In the genomic region with DNA sequence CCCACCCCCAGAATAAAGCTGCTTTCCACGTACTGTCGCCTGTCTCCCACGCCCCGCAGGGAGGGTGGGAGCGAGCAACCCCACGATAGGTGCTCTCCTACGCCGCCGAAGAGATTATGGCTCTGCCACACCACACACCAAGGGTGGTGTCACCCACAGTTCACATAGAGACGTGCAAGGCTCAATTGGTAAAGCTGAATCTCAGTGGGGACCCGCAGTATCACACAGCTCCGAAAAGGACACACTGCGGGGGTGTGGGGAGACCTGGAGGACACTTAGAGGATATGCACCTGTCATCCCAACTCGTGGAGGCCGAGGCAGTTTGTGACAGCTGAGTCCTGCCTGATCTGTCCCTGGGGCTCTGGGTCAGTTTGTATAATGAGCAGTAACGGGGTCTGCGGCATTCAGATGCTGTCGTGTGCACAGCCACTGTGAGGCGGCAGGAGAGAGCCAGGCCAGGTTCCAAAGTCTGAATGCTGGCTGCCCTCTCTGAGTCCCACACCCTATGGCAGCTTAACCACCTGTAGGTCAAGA, we compare ENCODE assay signal across 9 mouse cellular contexts. TPM values are rescaled to one million over a fixed set of nuclear protein-coding genes. Genes with fewer than 3 reads are reported as not detected.
DNase-seq lines count a peak whose midpoint lies in the region; ATAC-seq and TF ChIP-seq lines count a peak whose summit lies in the region.
"Had no signal": no experiment of that assay in that cellular context is flagged by ENCODE, and none has a peak within 500 bp of the region (broad histone marks: within the 10 kb centered on the region; RNA-seq: fewer than 3 reads in every experiment).

No protein-coding gene starts in this region.

- peaks cover 5% of the 10 kb centered on the region for H3K4me1 ChIP-seq in heart, adult 2 months (ENCODE audit: control insufficient read depth, insufficient read depth, low read length)
- H3K4me1 ChIP-seq in forebrain, postnatal 0 days (ENCODE audit: insufficient read depth), result peaks cover 11% of the 10 kb centered on the region
- H3K4me1 ChIP-seq in kidney, embryonic 14.5 days (ENCODE audit: control insufficient read depth, insufficient read depth, low read length), result peaks cover 12% of the 10 kb centered on the region
- H3K4me1 ChIP-seq in midbrain, embryonic 15.5 days, result peaks cover 18% of the 10 kb centered on the region

- H3K9ac ChIP-seq in heart, adult 2 months (ENCODE audit: low read depth, low read length), result peak overlapping the region; percentile 92
- H3K9ac ChIP-seq in forebrain, postnatal 0 days, result peak overlapping the region; percentile 54
- peak overlapping the region; percentile 84 for H3K9ac ChIP-seq in kidney, embryonic 14.5 days (ENCODE audit: low read depth, low read length)
- H3K9ac ChIP-seq in midbrain, embryonic 15.5 days, result peak overlapping the region; percentile 63

- 0 out of 2 replicates have a peak, but pooled peaks have one; percentile 15 for TF ChIP-seq POLR2A in heart, adult 2 months (IDR thresholded peaks at IDR 0.05; ENCODE audit: insufficient read depth, low read depth, low read length)
- no peak for TF ChIP-seq POLR2A in brain, embryonic 14.5 days (IDR thresholded peaks at IDR 0.05; ENCODE audit: borderline replicate concordance, extremely low read depth, insufficient read depth, insufficient read length, poor library complexity, severe bottlenecking)

- H3K79me2 ChIP-seq in heart, adult 2 months (replicated peaks; ENCODE audit: control insufficient read depth, insufficient read depth, low read length), result no peaks in the 10 kb centered on the region

- intact Hi-C loops in heart, adult 2 months (cut with DNase I), result no loop called here

- peak overlapping the region; percentile 74 for H3K4me3 ChIP-seq in heart, adult 2 months
- peak overlapping the region; percentile 57 for H3K4me3 ChIP-seq in forebrain, postnatal 0 days (ENCODE audit: low read depth, low read length)
- H3K4me3 ChIP-seq in kidney, embryonic 14.5 days (ENCODE audit: low read length), result peak overlapping the region; percentile 61
- peak overlapping the region; percentile 65 for H3K4me3 ChIP-seq in midbrain, embryonic 15.5 days

- H3K4me2 ChIP-seq in forebrain, postnatal 0 days (ENCODE audit: low read depth), result peak overlapping the region; percentile 95
- H3K4me2 ChIP-seq in kidney, embryonic 14.5 days (replicated peaks; ENCODE audit: low read depth, low read length), result peak overlapping the region; percentile 91
- H3K4me2 ChIP-seq in midbrain, embryonic 15.5 days, result peak overlapping the region; percentile 93

- peak overlapping the region; percentile 97 for H3K27ac ChIP-seq in heart, adult 2 months
- H3K27ac ChIP-seq in forebrain, postnatal 0 days (ENCODE audit: low read depth, low read length), result peak overlapping the region; percentile 96
- H3K27ac ChIP-seq in kidney, embryonic 14.5 days (ENCODE audit: low read depth, low read length), result peak overlapping the region; percentile 86; the same call in 1 of the 2 replicates
- H3K27ac ChIP-seq in midbrain, embryonic 15.5 days, result peak overlapping the region; percentile 99

- TF ChIP-seq CTCF in heart, adult 2 months (IDR thresholded peaks at IDR 0.05), result no peak
- TF ChIP-seq CTCF in brain, embryonic 14.5 days (IDR thresholded peaks at IDR 0.05; ENCODE audit: borderline replicate concordance, extremely low read depth, insufficient read depth, insufficient read length), result no peak
- no peak; the same call in 1 of the 2 replicates for TF ChIP-seq CTCF in forebrain, postnatal 0 days (IDR thresholded peaks at IDR 0.05; ENCODE audit: low read depth)

- WGBS in heart, adult 2 months, result 2% methylated on average over 19 of the region's 19 CpGs
- 3% methylated on average over 19 of the region's 19 CpGs for WGBS in forebrain, postnatal 0 days
- 4% methylated on average over 19 of the region's 19 CpGs for WGBS in kidney, embryonic 14.5 days
- 3% methylated on average over 19 of the region's 19 CpGs for WGBS in midbrain, embryonic 15.5 days

- H3K9me3 ChIP-seq in forebrain, postnatal 0 days (ENCODE audit: low read length), result no peaks in the 10 kb centered on the region
- no peaks in the 10 kb centered on the region for H3K9me3 ChIP-seq in kidney, embryonic 14.5 days (ENCODE audit: control insufficient read depth, low read length)
- no peaks in the 10 kb centered on the region for H3K9me3 ChIP-seq in midbrain, embryonic 15.5 days

- TF ChIP-seq EP300 in heart, adult 2 months (IDR thresholded peaks at IDR 0.05; ENCODE audit: insufficient read depth, low read depth, low read length), result 0 out of 2 replicates have a peak, but pooled peaks have one; percentile 38

- no peaks in the 10 kb centered on the region for H3K36me3 ChIP-seq in heart, adult 2 months (ENCODE audit: control insufficient read depth, insufficient read depth, low read length)
- peaks cover 13% of the 10 kb centered on the region; the same call in 1 of the 2 replicates for H3K36me3 ChIP-seq in forebrain, postnatal 0 days (ENCODE audit: insufficient read depth)
- H3K36me3 ChIP-seq in kidney, embryonic 14.5 days (ENCODE audit: control insufficient read depth, insufficient read depth, low read length), result peaks cover 16% of the 10 kb centered on the region; the same call in 1 of the 2 replicates
- peaks cover 12% of the 10 kb centered on the region; the same call in 1 of the 2 replicates for H3K36me3 ChIP-seq in midbrain, embryonic 15.5 days (replicated peaks)

- peak; percentile 54 for ATAC-seq in forebrain, postnatal 0 days
- peak; percentile 18 for ATAC-seq in kidney, embryonic 14.5 days (ENCODE audit: low FRiP score, low TSS enrichment)
- peak; percentile 48 for ATAC-seq in midbrain, embryonic 15.5 days (replicated peaks)
- ATAC-seq: Patski had no signal

- peak; percentile 61 to 62 for DNase-seq in heart, adult 2 months
- no peak for DNase-seq in heart, adult 8-10 months (ENCODE audit: low spot score)
- DNase-seq in brain, embryonic 14.5 days (ENCODE audit: low read depth), result peak; percentile 57
- no peak for DNase-seq in forebrain, postnatal 0 days
- DNase-seq in T-cell, adult 2 months (ENCODE audit: low spot score), result no peak
- no peak for DNase-seq in adrenal gland, adult 2 months

- H3K27me3 ChIP-seq in heart, adult 2 months (ENCODE audit: control insufficient read depth, insufficient read depth, low read length), result no peaks in the 10 kb centered on the region; the same call in 1 of the 2 replicates
- H3K27me3 ChIP-seq in forebrain, postnatal 0 days (ENCODE audit: insufficient read depth, low read length), result peaks cover 16% of the 10 kb centered on the region; the same call in 1 of the 2 replicates
- peaks cover 33% of the 10 kb centered on the region for H3K27me3 ChIP-seq in kidney, embryonic 14.5 days (ENCODE audit: control insufficient read depth, insufficient read depth, low read length)
- H3K27me3 ChIP-seq in midbrain, embryonic 15.5 days (replicated peaks), result peaks cover 22% of the 10 kb centered on the region
- H3K27me3 ChIP-seq: Patski had no signal

RNA-seq across cellular contexts. Expression of a gene that starts 8.8 kb away (rescaled TPM):
- total RNA-seq in heart, adult 2 months (2021), result 1 to 10 TPM; 8.7 to 8.8 TPM
- 4.7 and 6.3 TPM in 2 replicates for polyA plus RNA-seq in heart, adult 2 months (2012; rRNA removed)
- 10 to 100 TPM in 1 of 4 experiments, 1 to 10 TPM in 3; 5.8 to 18.8 (median 8.2) TPM for total RNA-seq in heart, adult 8-10 months (2022)
- 0.18 and 0.21 TPM in 2 replicates for polyA plus RNA-seq in brain, embryonic 14.5 days (2012; rRNA removed)
- total RNA-seq in forebrain, postnatal 0 days (2014; rRNA removed), result 0.08 TPM in 1 of 2 replicates, not detected in the other
- not detected in 2 replicates for polyA plus RNA-seq in forebrain, postnatal 0 days (2015; fragmentation: Nextera tagmentation; extraction: Ambion mirVana)
- polyA plus RNA-seq in kidney, embryonic 14.5 days (2014; fragmentation: Nextera tagmentation; extraction: Ambion mirVana), result not detected in 2 replicates
- 0.14 TPM in 1 of 2 replicates, not detected in the other for polyA plus RNA-seq in midbrain, embryonic 15.5 days (2015; fragmentation: Nextera tagmentation; extraction: Ambion mirVana)
- not detected for total RNA-seq in adrenal gland, adult 2 months (2021)
- polyA plus RNA-seq in adrenal gland, adult 2 months (2012; rRNA removed), result not detected in 2 replicates

RNA-seq across cellular contexts. Expression of a gene that starts 9.4 kb away (rescaled TPM):
- total RNA-seq in heart, adult 2 months (2021), result not detected
- polyA plus RNA-seq in heart, adult 2 months (2012; rRNA removed), result not detected in 2 replicates
- not detected for total RNA-seq in heart, adult 8-10 months (2022)
- polyA plus RNA-seq in brain, embryonic 14.5 days (2012; rRNA removed), result not detected in 2 replicates
- not detected in 2 replicates for total RNA-seq in forebrain, postnatal 0 days (2014; rRNA removed)
- polyA plus RNA-seq in forebrain, postnatal 0 days (2015; fragmentation: Nextera tagmentation; extraction: Ambion mirVana), result 0.11 and 0.24 TPM in 2 replicates
- not detected in 2 replicates for polyA plus RNA-seq in kidney, embryonic 14.5 days (2014; fragmentation: Nextera tagmentation; extraction: Ambion mirVana)
- not detected in 2 replicates for polyA plus RNA-seq in midbrain, embryonic 15.5 days (2015; fragmentation: Nextera tagmentation; extraction: Ambion mirVana)
- total RNA-seq in adrenal gland, adult 2 months (2021), result not detected
- 0.12 TPM in 1 of 2 replicates, not detected in the other for polyA plus RNA-seq in adrenal gland, adult 2 months (2012; rRNA removed)

RNA-seq across cellular contexts. Expression of a gene that starts 10.2 kb away (rescaled TPM):
- total RNA-seq in heart, adult 2 months (2021), result 10 to 100 TPM; 27.8 to 29.0 TPM
- polyA plus RNA-seq in heart, adult 2 months (2012; rRNA removed), result 30.6 and 35.5 TPM in 2 replicates
- total RNA-seq in heart, adult 8-10 months (2022), result 10 to 100 TPM; 26.3 to 35.5 (median 29.8) TPM
- polyA plus RNA-seq in brain, embryonic 14.5 days (2012; rRNA removed), result 82.3 and 88.4 TPM in 2 replicates
- 64.6 and 68.9 TPM in 2 replicates for total RNA-seq in forebrain, postnatal 0 days (2014; rRNA removed)
- 58.1 TPM in 2 replicates for polyA plus RNA-seq in forebrain, postnatal 0 days (2015; fragmentation: Nextera tagmentation; extraction: Ambion mirVana)
- polyA plus RNA-seq in kidney, embryonic 14.5 days (2014; fragmentation: Nextera tagmentation; extraction: Ambion mirVana), result 45.7 and 58.0 TPM in 2 replicates
- 66.3 and 67.3 TPM in 2 replicates for polyA plus RNA-seq in midbrain, embryonic 15.5 days (2015; fragmentation: Nextera tagmentation; extraction: Ambion mirVana)
- 10 to 100 TPM; 74.6 to 76.7 TPM for total RNA-seq in adrenal gland, adult 2 months (2021)
- 100 and 127 TPM in 2 replicates for polyA plus RNA-seq in adrenal gland, adult 2 months (2012; rRNA removed)

RNA-seq across cellular contexts. Expression of a gene that starts 16.6 kb away (rescaled TPM):
- total RNA-seq in heart, adult 2 months (2021), result 1,000 to 10,000 TPM; 1,027 to 1,244 TPM
- polyA plus RNA-seq in heart, adult 2 months (2012; rRNA removed), result 887 and 1,187 TPM in 2 replicates
- total RNA-seq in heart, adult 8-10 months (2022), result 1,000 to 10,000 TPM; 1,076 to 1,267 (median 1,170) TPM
- 1,504 and 1,952 TPM in 2 replicates for polyA plus RNA-seq in brain, embryonic 14.5 days (2012; rRNA removed)
- total RNA-seq in forebrain, postnatal 0 days (2014; rRNA removed), result 2,084 and 2,175 TPM in 2 replicates
- polyA plus RNA-seq in forebrain, postnatal 0 days (2015; fragmentation: Nextera tagmentation; extraction: Ambion mirVana), result 466 and 485 TPM in 2 replicates
- polyA plus RNA-seq in kidney, embryonic 14.5 days (2014; fragmentation: Nextera tagmentation; extraction: Ambion mirVana), result 465 and 473 TPM in 2 replicates
- 588 and 606 TPM in 2 replicates for polyA plus RNA-seq in midbrain, embryonic 15.5 days (2015; fragmentation: Nextera tagmentation; extraction: Ambion mirVana)
- 1,000 to 10,000 TPM; 1,393 to 1,508 TPM for total RNA-seq in adrenal gland, adult 2 months (2021)
- 1,342 and 1,424 TPM in 2 replicates for polyA plus RNA-seq in adrenal gland, adult 2 months (2012; rRNA removed)

RNA-seq across cellular contexts. Expression of a gene that starts 25.3 kb away (rescaled TPM):
- 10 to 100 TPM; 14.1 to 16.5 TPM for total RNA-seq in heart, adult 2 months (2021)
- polyA plus RNA-seq in heart, adult 2 months (2012; rRNA removed), result 22.3 and 23.3 TPM in 2 replicates
- 10 to 100 TPM; 16.8 to 18.6 (median 17.0) TPM for total RNA-seq in heart, adult 8-10 months (2022)
- polyA plus RNA-seq in brain, embryonic 14.5 days (2012; rRNA removed), result 38.4 and 47.8 TPM in 2 replicates
- total RNA-seq in forebrain, postnatal 0 days (2014; rRNA removed), result 30.1 and 32.5 TPM in 2 replicates
- polyA plus RNA-seq in forebrain, postnatal 0 days (2015; fragmentation: Nextera tagmentation; extraction: Ambion mirVana), result 28.1 and 35.8 TPM in 2 replicates
- polyA plus RNA-seq in kidney, embryonic 14.5 days (2014; fragmentation: Nextera tagmentation; extraction: Ambion mirVana), result 45.3 and 48.4 TPM in 2 replicates
- 59.2 and 66.3 TPM in 2 replicates for polyA plus RNA-seq in midbrain, embryonic 15.5 days (2015; fragmentation: Nextera tagmentation; extraction: Ambion mirVana)
- 10 to 100 TPM; 27.3 to 29.8 TPM for total RNA-seq in adrenal gland, adult 2 months (2021)
- 41.4 and 48.6 TPM in 2 replicates for polyA plus RNA-seq in adrenal gland, adult 2 months (2012; rRNA removed)

Comparison
In these comparisons a context has a peak if more than half of its experiments do, and no peak if none do; other contexts are left out.
1. DNase-seq: peak in heart, adult 2 months (2 of 2) and brain, embryonic 14.5 days (single experiment); none in heart, adult 8-10 months (single experiment), forebrain, postnatal 0 days (single experiment), T-cell, adult 2 months (single experiment) and adrenal gland, adult 2 months (single experiment).
2. Peak in every context shown above with its lines, with median percentiles within 50 percentile points of each other: H3K27ac ChIP-seq, H3K4me3 ChIP-seq, H3K9ac ChIP-seq, ATAC-seq and H3K4me2 ChIP-seq.